Mouse (Mus musculus): ENCODE measurements around the gene Olfr622. TPM values are rescaled to one million over a fixed set of nuclear protein-coding genes. Genes with fewer than 3 reads are reported as not detected.

The Olfr622 gene
- not detected for polyA plus RNA-seq (2015; fragmentation: Illumina TruSeq; extraction: RNeasy Lipid Tissue Mini Kit (QIAGEN cat#74804); ENCODE audit: insufficient read depth, low read depth, low replicate concordance)

GRCm38 (mm10) chr7:103642602-103643001 is at the start of gene Olfr622:
Gene Olfr622 (minus strand): TSS chr7:103642702.

GRCm38 (mm10) chr7:103682420-103682819 is 39.9 kb upstream of the Olfr622 start, which contains the start of gene Olfr625-ps1:
Gene Olfr625-ps1 (plus strand): TSS chr7:103682720.

GRCm38 (mm10) chr7:103671091-103671490 is 28.6 kb upstream of the Olfr622 start, which contains the start of gene Olfr624:
Gene Olfr624 (minus strand): TSS chr7:103671191.

GRCm38 (mm10) chr7:103663598-103663997 is 21.1 kb upstream of the Olfr622 start, which contains the start of gene Olfr623:
Gene Olfr623 (minus strand): TSS chr7:103663698.

DNA sequence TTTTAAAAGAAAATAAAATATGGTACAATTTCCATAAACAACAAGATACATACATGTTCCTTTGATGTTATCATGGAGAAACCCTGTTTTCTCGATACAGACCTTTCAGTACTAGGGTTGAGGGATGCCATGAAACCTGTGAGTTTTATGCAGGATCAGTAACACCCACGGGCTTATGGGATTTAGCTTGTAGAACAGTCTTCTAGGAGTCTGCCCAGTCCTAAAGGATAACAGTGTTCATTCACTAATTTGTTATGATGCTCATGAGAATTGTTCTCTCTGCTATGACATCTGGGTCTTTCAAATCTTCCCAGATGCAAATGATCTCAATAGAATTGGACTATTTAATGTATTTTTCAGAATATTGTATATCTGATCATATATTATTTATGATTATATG is 30.1 kb downstream of the Olfr622 start, which contains the start of gene Olfr620:
Gene Olfr620, minus strand, starts transcription at position 101 of the 400 bp plus-strand sequence.

GRCm38 (mm10) chr7:103600275-103600674 is 42.2 kb downstream of the Olfr622 start, which contains the start of gene Olfr619:
Gene Olfr619 (plus strand): TSS chr7:103600575.

GRCm38 (mm10) chr7:103589803-103590202 is 52.7 kb downstream of the Olfr622 start, which contains the start of gene Olfr618:
Gene Olfr618 (plus strand): TSS chr7:103590103.

Other genes starting within 250 kb of the Olfr622 start
- not detected for gene Usp17lc, start 227.6 kb downstream of the Olfr622 start, polyA plus RNA-seq (2015; fragmentation: Illumina TruSeq; extraction: RNeasy Lipid Tissue Mini Kit (QIAGEN cat#74804); ENCODE audit: insufficient read depth, low read depth, low replicate concordance)
- gene Olfr605, start 197.3 kb downstream of the Olfr622 start, polyA plus RNA-seq (2015; fragmentation: Illumina TruSeq; extraction: RNeasy Lipid Tissue Mini Kit (QIAGEN cat#74804); ENCODE audit: insufficient read depth, low read depth, low replicate concordance) = not detected
- not detected for gene Olfr606, start 193.7 kb downstream of the Olfr622 start, polyA plus RNA-seq (2015; fragmentation: Illumina TruSeq; extraction: RNeasy Lipid Tissue Mini Kit (QIAGEN cat#74804); ENCODE audit: insufficient read depth, low read depth, low replicate concordance)
- not detected for gene Olfr607, start 178.6 kb downstream of the Olfr622 start, polyA plus RNA-seq (2015; fragmentation: Illumina TruSeq; extraction: RNeasy Lipid Tissue Mini Kit (QIAGEN cat#74804); ENCODE audit: insufficient read depth, low read depth, low replicate concordance)
- gene Olfr608, start 172.8 kb downstream of the Olfr622 start, polyA plus RNA-seq (2015; fragmentation: Illumina TruSeq; extraction: RNeasy Lipid Tissue Mini Kit (QIAGEN cat#74804); ENCODE audit: insufficient read depth, low read depth, low replicate concordance) = not detected
- not detected for gene Olfr609, start 144.6 kb downstream of the Olfr622 start, polyA plus RNA-seq (2015; fragmentation: Illumina TruSeq; extraction: RNeasy Lipid Tissue Mini Kit (QIAGEN cat#74804); ENCODE audit: insufficient read depth, low read depth, low replicate concordance)
- not detected for gene Olfr610, start 130.6 kb downstream of the Olfr622 start, polyA plus RNA-seq (2015; fragmentation: Illumina TruSeq; extraction: RNeasy Lipid Tissue Mini Kit (QIAGEN cat#74804); ENCODE audit: insufficient read depth, low read depth, low replicate concordance)
- not detected for gene Olfr611, start 121.9 kb downstream of the Olfr622 start, polyA plus RNA-seq (2015; fragmentation: Illumina TruSeq; extraction: RNeasy Lipid Tissue Mini Kit (QIAGEN cat#74804); ENCODE audit: insufficient read depth, low read depth, low replicate concordance)
- gene Olfr612, start 100.0 kb downstream of the Olfr622 start, polyA plus RNA-seq (2015; fragmentation: Illumina TruSeq; extraction: RNeasy Lipid Tissue Mini Kit (QIAGEN cat#74804); ENCODE audit: insufficient read depth, low read depth, low replicate concordance) = not detected
- gene Olfr613, start 94.6 kb downstream of the Olfr622 start, polyA plus RNA-seq (2015; fragmentation: Illumina TruSeq; extraction: RNeasy Lipid Tissue Mini Kit (QIAGEN cat#74804); ENCODE audit: insufficient read depth, low read depth, low replicate concordance) = not detected
- gene Olfr615, start 86.6 kb downstream of the Olfr622 start, polyA plus RNA-seq (2015; fragmentation: Illumina TruSeq; extraction: RNeasy Lipid Tissue Mini Kit (QIAGEN cat#74804); ENCODE audit: insufficient read depth, low read depth, low replicate concordance) = not detected
- gene Olfr616, start 73.6 kb downstream of the Olfr622 start, polyA plus RNA-seq (2015; fragmentation: Illumina TruSeq; extraction: RNeasy Lipid Tissue Mini Kit (QIAGEN cat#74804); ENCODE audit: insufficient read depth, low read depth, low replicate concordance) = not detected
- not detected for gene Olfr617, start 69.6 kb downstream of the Olfr622 start, polyA plus RNA-seq (2015; fragmentation: Illumina TruSeq; extraction: RNeasy Lipid Tissue Mini Kit (QIAGEN cat#74804); ENCODE audit: insufficient read depth, low read depth, low replicate concordance)
- not detected for gene Olfr618, start 52.6 kb downstream of the Olfr622 start, polyA plus RNA-seq (2015; fragmentation: Illumina TruSeq; extraction: RNeasy Lipid Tissue Mini Kit (QIAGEN cat#74804); ENCODE audit: insufficient read depth, low read depth, low replicate concordance)
- not detected for gene Olfr619, start 42.1 kb downstream of the Olfr622 start, polyA plus RNA-seq (2015; fragmentation: Illumina TruSeq; extraction: RNeasy Lipid Tissue Mini Kit (QIAGEN cat#74804); ENCODE audit: insufficient read depth, low read depth, low replicate concordance)
- gene Olfr620, start 30.2 kb downstream of the Olfr622 start, polyA plus RNA-seq (2015; fragmentation: Illumina TruSeq; extraction: RNeasy Lipid Tissue Mini Kit (QIAGEN cat#74804); ENCODE audit: insufficient read depth, low read depth, low replicate concordance) = not detected
- not detected for gene Olfr623, start 21.0 kb upstream of the Olfr622 start, polyA plus RNA-seq (2015; fragmentation: Illumina TruSeq; extraction: RNeasy Lipid Tissue Mini Kit (QIAGEN cat#74804); ENCODE audit: insufficient read depth, low read depth, low replicate concordance)
- not detected for gene Olfr624, start 28.5 kb upstream of the Olfr622 start, polyA plus RNA-seq (2015; fragmentation: Illumina TruSeq; extraction: RNeasy Lipid Tissue Mini Kit (QIAGEN cat#74804); ENCODE audit: insufficient read depth, low read depth, low replicate concordance)
- not detected for gene Olfr625-ps1, start 40.0 kb upstream of the Olfr622 start, polyA plus RNA-seq (2015; fragmentation: Illumina TruSeq; extraction: RNeasy Lipid Tissue Mini Kit (QIAGEN cat#74804); ENCODE audit: insufficient read depth, low read depth, low replicate concordance)
- gene Olfr243, start 72.0 kb upstream of the Olfr622 start, polyA plus RNA-seq (2015; fragmentation: Illumina TruSeq; extraction: RNeasy Lipid Tissue Mini Kit (QIAGEN cat#74804); ENCODE audit: insufficient read depth, low read depth, low replicate concordance) = not detected
- gene Olfr628, start 87.7 kb upstream of the Olfr622 start, polyA plus RNA-seq (2015; fragmentation: Illumina TruSeq; extraction: RNeasy Lipid Tissue Mini Kit (QIAGEN cat#74804); ENCODE audit: insufficient read depth, low read depth, low replicate concordance) = not detected
- not detected for gene Olfr629, start 102.2 kb upstream of the Olfr622 start, polyA plus RNA-seq (2015; fragmentation: Illumina TruSeq; extraction: RNeasy Lipid Tissue Mini Kit (QIAGEN cat#74804); ENCODE audit: insufficient read depth, low read depth, low replicate concordance)
- gene Olfr630, start 114.6 kb upstream of the Olfr622 start, polyA plus RNA-seq (2015; fragmentation: Illumina TruSeq; extraction: RNeasy Lipid Tissue Mini Kit (QIAGEN cat#74804); ENCODE audit: insufficient read depth, low read depth, low replicate concordance) = not detected
- not detected for gene Olfr69, start 128.9 kb upstream of the Olfr622 start, polyA plus RNA-seq (2015; fragmentation: Illumina TruSeq; extraction: RNeasy Lipid Tissue Mini Kit (QIAGEN cat#74804); ENCODE audit: insufficient read depth, low read depth, low replicate concordance)
- not detected for gene Olfr68, start 137.0 kb upstream of the Olfr622 start, polyA plus RNA-seq (2015; fragmentation: Illumina TruSeq; extraction: RNeasy Lipid Tissue Mini Kit (QIAGEN cat#74804); ENCODE audit: insufficient read depth, low read depth, low replicate concordance)
- not detected for gene Olfr67, start 149.1 kb upstream of the Olfr622 start, polyA plus RNA-seq (2015; fragmentation: Illumina TruSeq; extraction: RNeasy Lipid Tissue Mini Kit (QIAGEN cat#74804); ENCODE audit: insufficient read depth, low read depth, low replicate concordance)
- gene Hbb-bt, start 171.3 kb upstream of the Olfr622 start, polyA plus RNA-seq (2015; fragmentation: Illumina TruSeq; extraction: RNeasy Lipid Tissue Mini Kit (QIAGEN cat#74804); ENCODE audit: insufficient read depth, low read depth, low replicate concordance) = 331 TPM
- 2,689 TPM for gene Hbb-bs, start 185.4 kb upstream of the Olfr622 start, polyA plus RNA-seq (2015; fragmentation: Illumina TruSeq; extraction: RNeasy Lipid Tissue Mini Kit (QIAGEN cat#74804); ENCODE audit: insufficient read depth, low read depth, low replicate concordance)
- gene Hbb-bh2, start 197.8 kb upstream of the Olfr622 start, polyA plus RNA-seq (2015; fragmentation: Illumina TruSeq; extraction: RNeasy Lipid Tissue Mini Kit (QIAGEN cat#74804); ENCODE audit: insufficient read depth, low read depth, low replicate concordance) = not detected
- gene Hbb-bh1, start 200.5 kb upstream of the Olfr622 start, polyA plus RNA-seq (2015; fragmentation: Illumina TruSeq; extraction: RNeasy Lipid Tissue Mini Kit (QIAGEN cat#74804); ENCODE audit: insufficient read depth, low read depth, low replicate concordance) = not detected
- gene Hbb-y, start 210.5 kb upstream of the Olfr622 start, polyA plus RNA-seq (2015; fragmentation: Illumina TruSeq; extraction: RNeasy Lipid Tissue Mini Kit (QIAGEN cat#74804); ENCODE audit: insufficient read depth, low read depth, low replicate concordance) = not detected
- gene Olfr66, start 243.6 kb upstream of the Olfr622 start, polyA plus RNA-seq (2015; fragmentation: Illumina TruSeq; extraction: RNeasy Lipid Tissue Mini Kit (QIAGEN cat#74804); ENCODE audit: insufficient read depth, low read depth, low replicate concordance) = not detected